Mouse (Mus musculus): ENCODE results near the gene Fam57a. TPM values are rescaled to one million over a fixed set of nuclear protein-coding genes. Genes with fewer than 3 reads are reported as not detected.

Fam57a gene
- total RNA-seq, 2 experiments from 2014 or later, result 1.8 TPM

DNA sequence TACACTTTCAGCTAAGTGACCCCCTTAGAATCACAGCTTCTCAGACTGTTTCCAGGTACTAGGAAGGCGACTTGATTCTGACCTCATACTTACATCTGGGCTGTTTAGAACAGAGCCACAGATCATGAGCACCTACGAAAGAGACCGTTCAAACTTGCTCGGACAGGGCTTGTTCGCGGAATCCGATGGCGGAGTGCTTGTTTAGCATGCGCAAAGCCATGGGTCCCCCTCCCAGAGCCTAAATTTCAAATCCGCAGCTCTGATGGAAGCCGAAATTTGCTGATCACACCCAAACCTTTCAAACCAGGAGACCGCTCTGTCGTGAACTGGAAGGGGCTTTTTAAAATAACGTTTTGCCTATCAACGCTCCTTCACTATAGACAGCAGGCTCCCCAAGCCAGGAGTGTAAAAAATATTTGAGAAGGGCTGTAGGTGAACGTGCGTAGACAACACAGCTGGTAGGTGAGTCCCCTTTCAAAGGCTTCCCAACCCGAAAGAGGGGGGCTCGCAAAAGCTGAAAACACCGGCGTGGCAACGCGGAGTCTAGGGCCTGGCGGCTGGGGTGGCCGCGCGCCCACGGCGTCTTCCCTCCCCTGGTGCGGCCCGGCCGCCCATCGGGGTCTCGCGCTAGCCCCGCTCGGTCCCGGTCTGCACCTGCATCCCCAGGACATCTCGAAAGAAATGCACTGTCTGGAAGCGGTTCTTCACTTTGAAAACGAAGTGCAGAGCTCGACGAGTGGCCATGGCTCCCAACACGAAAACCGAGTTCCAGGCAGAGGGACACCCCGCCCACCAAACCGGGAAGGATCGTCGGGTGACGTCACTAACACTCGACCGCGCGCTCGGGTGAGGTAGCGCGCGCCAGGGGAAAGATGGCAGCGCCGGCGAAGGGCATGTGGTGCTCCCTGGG, 63.7 kb downstream of the Fam57a start, which contains the start of the genes Mrm3 and Glod4:
Gene Mrm3, plus strand, starts transcription at position 815 of the 910 bp plus-strand sequence.
Gene Glod4, minus strand, starts transcription at position 825 of the 910 bp plus-strand sequence.
- intact Hi-C loops (cut with DNase I), result no loop called here

DNA sequence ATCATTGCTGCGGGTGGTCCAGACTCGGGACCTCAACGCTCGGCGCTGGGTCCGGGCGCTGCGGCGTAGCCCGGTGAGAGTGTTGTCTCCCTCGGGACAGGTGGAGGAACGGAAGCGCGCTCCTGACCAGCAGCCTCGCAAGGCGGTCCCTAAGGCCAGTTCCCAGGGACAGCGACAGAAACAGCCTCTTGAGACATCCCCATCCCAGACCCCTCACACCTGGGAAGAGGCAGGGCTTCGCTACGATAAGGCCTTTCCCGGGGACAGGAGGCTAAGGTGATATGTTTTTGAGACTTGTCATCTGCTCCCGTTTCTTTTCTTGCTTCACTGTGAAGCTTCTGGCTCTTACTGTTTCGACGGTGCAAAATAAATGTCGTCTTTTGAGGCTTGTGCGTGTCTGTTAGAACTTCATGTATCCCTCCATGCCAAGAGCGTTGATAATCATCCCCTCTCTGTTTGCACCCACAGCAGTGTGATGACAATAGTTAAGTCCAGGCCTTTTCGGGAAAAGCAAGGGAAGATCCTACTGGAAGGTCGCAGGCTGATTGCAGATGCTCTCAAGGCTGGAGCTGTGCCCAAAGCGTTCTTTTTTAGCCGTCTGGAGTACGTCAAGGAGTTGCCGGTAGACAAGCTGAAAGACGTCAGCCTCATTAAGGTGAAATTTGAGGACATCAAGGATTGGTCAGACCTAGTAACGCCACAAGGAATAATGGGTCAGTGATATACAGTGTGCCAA, 64.5 kb downstream of the Fam57a start:
- intact Hi-C loops (cut with DNase I), result no loop called here
- no peak for DNase-seq

More for the DNA sequence above, 63.7 kb downstream of the Fam57a start, which contains the start of the genes Mrm3 and Glod4:
- DNase-seq, result peak; percentile 89 to 90

DNA sequence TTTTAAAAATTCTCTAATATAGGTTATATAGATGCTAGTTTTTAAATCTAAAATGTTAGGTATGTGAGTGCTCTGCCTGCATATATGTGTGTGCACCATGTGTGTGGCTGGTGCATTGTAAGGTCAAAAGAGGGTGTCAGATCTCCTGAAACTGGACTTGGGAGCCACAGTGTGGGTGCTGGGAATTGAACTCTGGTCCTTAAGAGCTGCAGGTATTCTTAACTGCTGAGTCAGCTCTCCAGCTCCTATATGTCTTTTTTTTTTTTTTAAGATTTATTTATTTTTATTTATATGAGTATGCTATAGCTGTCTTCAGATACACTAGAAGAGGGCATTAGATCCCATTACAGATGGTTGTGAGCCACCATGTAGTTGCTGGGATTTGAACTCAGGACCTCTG, 67.0 kb downstream of the Fam57a start:
- intact Hi-C loops (cut with DNase I), result no loop called here
- no peak for DNase-seq

DNA sequence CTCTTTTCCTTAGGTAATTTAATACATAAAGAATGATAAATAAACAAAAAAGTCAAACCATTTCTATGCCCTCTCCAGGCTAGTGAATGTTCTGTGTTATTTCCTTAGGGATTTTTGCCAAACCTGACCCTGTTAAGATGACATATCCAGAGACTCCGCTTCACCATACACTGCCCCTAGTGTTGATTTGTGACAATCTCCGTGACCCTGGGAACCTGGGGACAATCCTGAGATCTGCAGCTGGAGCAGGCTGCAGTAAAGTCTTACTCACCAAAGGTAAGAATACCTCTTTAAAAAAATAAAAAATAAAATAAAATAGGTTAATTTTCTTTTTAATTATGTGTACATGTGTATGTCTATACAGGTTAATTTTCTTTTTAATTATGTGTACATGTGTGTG, 67.8 kb downstream of the Fam57a start:
- intact Hi-C loops (cut with DNase I), result no loop called here
- no peak for DNase-seq

DNA sequence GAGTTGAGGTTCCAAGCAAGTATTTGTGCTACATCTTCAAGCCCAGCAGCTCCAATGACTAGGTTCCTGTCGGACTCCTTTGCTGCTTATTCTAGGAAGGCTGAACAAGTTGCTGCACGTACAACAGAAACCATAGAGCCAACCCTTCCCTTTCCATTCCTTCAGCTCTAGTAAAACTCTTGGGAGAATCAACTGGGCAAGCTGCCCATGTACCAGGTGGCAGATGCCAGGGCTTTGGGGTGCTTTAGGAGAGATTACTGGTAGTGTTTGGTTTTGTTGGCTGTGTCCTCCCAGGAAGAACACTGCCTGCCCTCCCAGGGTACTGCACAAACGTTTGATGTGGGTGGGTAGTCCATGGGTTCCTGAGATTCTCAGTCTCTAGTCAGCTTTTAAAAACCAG, 72.6 kb downstream of the Fam57a start:
- no peak for DNase-seq
- intact Hi-C loops (cut with DNase I), result loop anchor here (5.0 kb wide), 1 partner anchor 205 kb away; no protein-coding TSS in a partner anchor

DNA sequence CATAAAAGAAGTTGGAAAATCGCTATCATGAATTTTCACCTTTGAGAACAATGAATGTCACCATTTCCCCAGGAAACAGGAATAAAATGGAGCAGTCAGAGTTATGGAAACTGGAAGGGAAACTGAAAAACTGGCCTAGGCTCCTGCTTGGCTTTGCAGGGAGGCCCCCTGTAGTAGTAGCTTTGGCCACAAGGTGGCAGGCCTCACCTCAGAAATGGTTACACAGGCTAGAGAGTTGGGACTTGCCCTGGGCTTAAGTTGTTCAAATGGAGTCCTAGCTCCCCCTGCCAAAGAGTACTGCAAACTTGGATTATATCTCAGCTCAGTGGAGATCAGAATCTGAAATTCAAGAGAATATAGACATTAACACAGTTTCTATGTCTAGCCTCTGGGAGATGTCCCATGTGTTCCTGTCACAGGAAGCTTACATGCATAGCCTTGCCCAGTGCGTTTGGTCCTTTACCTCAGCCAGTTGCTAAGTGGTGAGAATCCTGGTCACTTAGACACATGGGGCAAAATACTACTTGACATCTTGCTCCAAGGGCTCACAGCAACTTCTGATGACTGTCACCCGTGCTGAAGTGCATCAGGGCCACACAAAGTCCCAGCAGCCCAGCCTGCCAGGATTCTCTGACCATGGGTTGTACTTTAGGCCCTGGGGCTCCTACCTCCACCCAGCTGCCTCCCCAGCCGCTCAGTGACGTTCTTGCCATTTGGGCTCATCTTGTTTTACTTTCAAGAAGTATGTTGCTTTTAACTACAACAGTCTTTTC, 73.9 kb downstream of the Fam57a start:
- DNase-seq, result peak; percentile 83 to 86
- intact Hi-C loops (cut with DNase I), result loop anchor here (1.0 to 5.0 kb wide), 2 partner anchors 147 to 204 kb away; no protein-coding TSS in a partner anchor

DNA sequence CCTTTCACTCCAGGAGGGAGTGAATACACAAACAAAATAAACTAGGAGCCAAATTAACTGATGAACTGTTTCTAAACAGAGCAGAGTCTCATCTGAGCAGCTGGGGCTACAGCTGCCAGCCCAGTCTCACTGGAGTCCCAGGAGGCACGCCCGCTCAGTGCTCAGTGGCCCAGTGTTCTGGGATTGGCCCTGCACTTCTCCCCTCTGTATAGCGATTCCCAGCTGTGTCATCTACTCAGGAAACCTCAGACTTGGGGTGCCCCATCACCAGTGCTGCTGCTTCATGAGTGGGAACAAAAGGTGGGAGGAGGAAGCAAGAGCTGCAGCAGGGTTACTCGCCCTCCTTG, 74.4 kb downstream of the Fam57a start:
- intact Hi-C loops (cut with DNase I), result loop anchor here (1.0 to 5.0 kb wide), 2 partner anchors 146 to 203 kb away; no protein-coding TSS in a partner anchor

DNA sequence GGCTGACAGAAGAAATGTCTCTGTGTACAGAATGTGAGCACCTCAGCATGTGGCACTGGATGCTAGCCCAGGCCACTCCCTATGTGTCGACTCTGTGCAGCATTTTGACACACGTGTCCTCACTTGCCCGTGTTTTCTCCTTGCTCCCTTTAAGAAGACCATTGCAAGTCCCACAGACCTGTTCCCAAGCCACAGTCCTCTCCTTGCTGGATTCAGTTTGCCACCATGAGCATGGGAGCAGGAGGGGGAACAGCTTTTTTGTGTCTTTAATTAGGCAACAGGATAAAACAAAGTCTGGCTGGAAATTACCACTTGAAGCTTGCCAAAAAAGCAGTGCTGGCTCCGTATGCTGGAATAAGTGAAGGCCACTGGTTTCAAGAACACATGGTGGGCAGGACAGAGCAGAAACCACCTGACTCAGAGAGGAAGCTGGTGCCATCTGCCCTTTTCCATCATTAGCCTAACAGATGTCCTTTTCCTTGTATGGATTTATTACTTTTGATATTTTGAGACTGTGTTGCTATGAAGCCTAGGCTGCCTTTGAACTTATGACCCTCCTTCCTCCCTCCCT, 76.0 kb downstream of the Fam57a start:
- no peak for DNase-seq
- intact Hi-C loops (cut with DNase I), result no loop called here

More for the DNA sequence above, 74.4 kb downstream of the Fam57a start:
- DNase-seq, result no peak

DNA sequence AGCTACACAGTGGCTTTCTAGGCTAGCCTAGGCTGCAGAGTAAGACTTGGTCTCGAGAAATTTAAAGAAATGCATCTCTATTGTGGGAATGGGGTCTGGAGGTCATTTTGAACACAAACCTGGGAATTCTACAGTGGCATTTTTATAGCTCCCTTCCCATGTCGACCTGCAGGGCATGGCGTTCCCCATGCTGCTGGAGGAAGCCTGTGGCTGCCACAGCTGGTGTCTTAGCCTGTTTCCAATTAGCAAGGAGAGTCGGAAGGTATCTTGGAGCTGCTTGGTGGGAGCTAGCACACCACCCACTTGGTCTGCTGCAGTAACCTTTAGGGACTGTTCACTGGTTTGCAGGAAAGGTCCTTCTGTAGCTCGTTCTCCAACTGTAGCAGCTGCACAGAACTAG, 76.7 kb downstream of the Fam57a start:
- intact Hi-C loops (cut with DNase I), result no loop called here

DNA sequence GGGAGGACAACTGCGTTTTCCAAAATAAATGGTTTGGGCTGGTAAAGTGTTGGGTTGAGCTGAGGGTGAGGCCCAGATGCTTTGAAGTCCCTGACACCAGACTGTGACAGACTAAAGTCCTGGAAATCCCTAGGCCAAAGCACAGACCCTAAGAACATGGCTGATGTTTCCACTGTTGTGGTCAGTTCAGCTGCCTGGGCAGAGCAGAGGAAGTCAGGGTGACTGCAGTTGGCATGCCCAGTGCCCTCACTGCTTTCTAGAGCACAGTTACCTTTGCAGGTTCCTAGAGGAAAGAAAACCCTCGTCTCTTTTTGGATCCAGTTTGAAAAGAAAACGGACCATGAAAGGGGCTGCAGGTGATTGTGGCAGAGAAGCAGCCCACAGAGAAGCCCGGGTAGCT, 77.9 kb downstream of the Fam57a start:
- intact Hi-C loops (cut with DNase I), result no loop called here
- DNase-seq, result no peak

More for the DNA sequence above, 76.7 kb downstream of the Fam57a start:
- DNase-seq, result no peak

DNA sequence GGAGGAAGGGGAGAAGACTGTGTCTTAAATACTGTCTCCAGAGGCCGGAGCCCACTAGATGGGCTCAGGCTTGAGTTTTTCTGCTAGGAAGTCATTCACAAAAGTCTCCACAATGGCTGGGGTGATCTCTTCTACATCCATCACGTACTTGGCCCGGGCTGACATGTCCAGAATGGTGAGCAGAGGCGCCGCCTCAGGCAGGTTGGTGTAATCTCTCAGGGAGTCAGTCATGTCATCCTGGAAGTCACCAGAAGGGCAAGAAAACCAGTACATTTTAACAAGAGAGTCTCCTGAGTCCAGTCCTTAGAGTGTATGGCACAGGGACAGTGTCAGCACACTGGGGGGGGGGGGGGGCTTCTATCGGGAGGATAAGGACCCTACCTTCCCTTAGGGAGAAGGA, 79.0 kb downstream of the Fam57a start:
- no peak for DNase-seq
- intact Hi-C loops (cut with DNase I), result no loop called here

DNA sequence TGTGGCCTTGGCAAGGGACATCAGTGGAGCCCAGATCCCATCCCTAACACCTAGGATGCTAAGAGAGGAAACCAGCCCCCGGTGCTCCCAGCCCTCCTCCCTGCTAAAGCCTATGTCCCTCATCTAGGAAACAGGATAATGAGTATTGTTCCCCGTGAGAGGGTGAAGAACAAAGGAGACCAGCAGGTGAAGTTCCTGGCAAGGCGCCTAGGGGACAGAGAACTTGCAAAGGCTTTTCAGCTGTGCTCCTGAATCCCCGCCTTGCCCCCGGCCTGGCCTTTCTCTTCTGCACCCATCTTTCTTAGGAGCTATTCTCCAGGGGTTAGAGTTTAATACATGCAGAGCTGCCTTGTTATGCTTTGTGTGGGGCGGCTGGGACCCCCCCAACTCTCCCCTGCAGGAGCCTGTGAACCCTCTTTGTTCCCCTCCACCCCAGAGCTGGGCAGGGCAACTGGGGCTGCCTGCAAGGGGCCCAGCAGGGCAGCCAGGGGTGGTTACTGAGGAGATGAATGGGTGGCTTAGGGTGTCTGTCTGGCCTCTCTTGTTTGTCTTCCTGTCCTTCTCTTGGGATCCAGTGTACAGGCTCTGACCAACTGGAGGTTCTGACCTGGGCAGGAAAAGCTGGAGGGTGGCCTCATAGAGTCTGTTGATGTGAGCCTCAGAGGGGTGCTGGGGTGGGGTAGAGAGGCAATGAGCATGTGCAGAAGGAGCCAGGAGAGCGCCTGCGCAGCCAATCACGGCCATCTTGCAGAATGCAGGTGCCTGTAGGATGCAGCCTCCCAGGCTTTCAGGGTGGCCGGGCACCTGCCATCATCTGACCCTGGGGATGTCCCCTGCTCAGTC, 81.0 kb downstream of the Fam57a start:
- intact Hi-C loops (cut with DNase I), result no loop called here
- DNase-seq, result no peak

DNA sequence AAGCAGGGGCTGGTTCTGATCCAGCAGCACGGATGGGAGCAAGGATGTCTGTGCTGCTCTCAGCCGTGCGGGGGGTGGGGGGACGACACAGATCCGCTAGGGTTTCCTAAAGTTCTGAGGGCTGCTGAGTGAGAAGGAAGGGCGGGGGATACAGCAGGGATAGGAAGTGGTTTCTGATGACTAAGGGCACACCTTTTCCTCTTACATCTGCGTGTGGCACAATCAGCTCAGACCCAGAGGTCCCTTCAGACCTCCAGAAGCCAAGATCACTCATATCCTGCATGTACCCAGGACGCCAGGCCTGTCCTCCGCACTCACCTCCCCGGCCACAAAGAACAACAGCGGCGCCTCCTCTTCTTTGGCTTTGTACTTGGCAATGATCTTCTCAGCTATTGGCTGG, 81.8 kb downstream of the Fam57a start:
- no peak for DNase-seq
- intact Hi-C loops (cut with DNase I), result no loop called here

DNA sequence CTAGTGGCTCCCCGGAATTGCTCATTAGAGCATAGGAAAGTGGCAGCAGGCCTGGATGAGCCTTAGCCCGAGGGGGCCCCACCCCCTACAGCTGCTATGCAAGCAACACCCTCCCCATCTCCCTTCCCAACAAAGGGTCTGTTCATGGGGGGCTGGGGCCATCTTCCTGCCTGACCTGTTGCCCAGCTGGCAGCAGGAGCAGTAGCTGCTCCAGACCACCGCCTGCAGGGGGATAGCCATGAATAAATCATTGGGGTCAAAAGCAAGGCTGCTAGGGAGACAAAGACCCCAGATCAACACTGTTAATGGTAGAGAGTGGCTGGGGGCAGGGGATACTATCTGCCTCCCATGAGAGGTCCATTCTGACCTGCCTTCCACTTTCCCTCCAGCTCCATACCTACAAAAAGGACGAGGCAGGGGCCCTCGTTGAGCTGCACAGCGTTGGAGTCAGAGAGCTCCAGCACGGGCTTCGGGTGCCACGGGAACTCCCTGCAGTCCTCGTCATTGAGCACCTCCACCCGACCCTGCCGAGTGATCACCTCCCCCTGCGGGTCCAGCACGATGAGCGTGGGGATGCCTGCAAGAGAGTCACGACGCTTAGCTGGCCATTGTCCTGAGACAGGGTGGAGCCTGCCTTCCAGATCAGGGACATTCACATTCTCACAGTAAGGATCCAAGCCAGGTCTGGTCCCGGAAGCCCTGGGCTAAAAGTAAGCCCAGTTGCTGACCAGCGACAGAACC, 83.3 kb downstream of the Fam57a start:
- intact Hi-C loops (cut with DNase I), result no loop called here
- no peak for DNase-seq
